8 mouse cellular contexts compared by ENCODE assay signal in genomic region chr15:78773290-78773729, GRCm38 (mm10). TPM values are rescaled to one million over a fixed set of nuclear protein-coding genes. Genes with fewer than 3 reads are reported as not detected.
A peak's percentile ranks its signal among the peaks of the same experiment; 100 is the strongest.
DNase-seq lines count a peak whose midpoint lies in the region; ATAC-seq and TF ChIP-seq lines count a peak whose summit lies in the region.

Gene Mfng (minus strand): TSS chr15:78773475.

- peak within 1 kb of the TSS; percentile 17 for H3K4me3 ChIP-seq in cortical plate, adult 2 months (ENCODE audit: insufficient read depth, low read length)
- H3K4me3 ChIP-seq in hindbrain, embryonic 16.5 days (ENCODE audit: low read length) = peak within 1 kb of the TSS; percentile 13
- peak within 1 kb of the TSS; percentile 10; the same call in 1 of the 2 replicates for H3K4me3 ChIP-seq in limb, embryonic 11.5 days (ENCODE audit: low read depth, low read length)
- peak within 1 kb of the TSS; percentile 65 for H3K4me3 ChIP-seq in midbrain, embryonic 10.5 days
- H3K4me3 ChIP-seq in small intestine, adult 2 months (ENCODE audit: low read depth, low read length) = peak within 1 kb of the TSS; percentile 58

- peak within 1 kb of the TSS; percentile 32 for H3K4me2 ChIP-seq in hindbrain, embryonic 16.5 days (ENCODE audit: low read length)
- H3K4me2 ChIP-seq in limb, embryonic 11.5 days (ENCODE audit: low read depth, severe bottlenecking) = peak within 1 kb of the TSS; percentile 20; the same call in 1 of the 2 replicates

- intact Hi-C loops in gastrocnemius, postnatal 14 days (cut with DNase I; ENCODE audit: low total_unique reads) = no loop called here

- H3K9ac ChIP-seq in hindbrain, embryonic 16.5 days (ENCODE audit: low read depth, low read length) = peak within 1 kb of the TSS; percentile 8
- 0 out of 2 replicates have a peak within 1 kb of the TSS, but pooled peaks have one; percentile 22 for H3K9ac ChIP-seq in limb, embryonic 11.5 days (ENCODE audit: low read length)

- H3K9me3 ChIP-seq in hindbrain, embryonic 16.5 days (ENCODE audit: control insufficient read depth, low read length) = no peaks in the 10 kb centered on the region
- H3K9me3 ChIP-seq in limb, embryonic 11.5 days (ENCODE audit: control insufficient read depth, low read length) = no peaks in the 10 kb centered on the region
- peaks cover 7% of the 10 kb centered on the region; the same call in 1 of the 2 replicates for H3K9me3 ChIP-seq in midbrain, embryonic 10.5 days (replicated peaks)

- peak; percentile 42 to 56 for DNase-seq in cerebellum, postnatal 14 days
- DNase-seq in cerebellum, adult 9-11 months = no peak
- DNase-seq in gastrocnemius, postnatal 14 days = peak; percentile 84
- peak; percentile 72 for DNase-seq in limb, embryonic 11.5 days (ENCODE audit: low spot score)
- DNase-seq in midbrain, embryonic 10.5 days (ENCODE audit: low spot score) = peak; percentile 87

- 2% methylated on average over 11 of the region's 11 CpGs for WGBS in hindbrain, embryonic 16.5 days
- 0% methylated on average over 9 of the region's 11 CpGs for WGBS in limb, embryonic 11.5 days
- 2% methylated on average over 11 of the region's 11 CpGs for WGBS in midbrain, embryonic 10.5 days
- WGBS in small intestine, adult 2 months = under 1% methylated on average over 11 of the region's 11 CpGs

- TF ChIP-seq CTCF in cortical plate, adult 2 months (IDR thresholded peaks at IDR 0.05; ENCODE audit: extremely low read depth, insufficient read depth, low read length) = no peak
- TF ChIP-seq CTCF in small intestine, adult 2 months (IDR thresholded peaks at IDR 0.05; ENCODE audit: extremely low read depth, insufficient read length, insufficient replicate concordance, low read depth, low read length) = no peak

- TF ChIP-seq POLR2A in cortical plate, adult 2 months (IDR thresholded peaks at IDR 0.05; ENCODE audit: extremely low read depth, insufficient read depth, low read length) = 0 out of 2 replicates have a peak, but pooled peaks have one; percentile 15
- TF ChIP-seq POLR2A in small intestine, adult 2 months (IDR thresholded peaks at IDR 0.05; ENCODE audit: low read depth, low read length) = 0 out of 2 replicates have a peak, but pooled peaks have one; percentile 24

- 0 out of 2 replicates have a peak, but pooled peaks cover 1% of the 10 kb centered on the region for H3K4me1 ChIP-seq in cortical plate, adult 2 months (ENCODE audit: control insufficient read depth, insufficient read depth, low read length)
- H3K4me1 ChIP-seq in hindbrain, embryonic 16.5 days (ENCODE audit: control insufficient read depth, insufficient read depth, low read depth, low read length) = peaks cover 14% of the 10 kb centered on the region
- peaks cover 7% of the 10 kb centered on the region for H3K4me1 ChIP-seq in limb, embryonic 11.5 days (ENCODE audit: control insufficient read depth, insufficient read depth, low read length)
- H3K4me1 ChIP-seq in midbrain, embryonic 10.5 days = peaks cover 71% of the 10 kb centered on the region
- H3K4me1 ChIP-seq in small intestine, adult 2 months (ENCODE audit: control insufficient read depth, insufficient read depth, insufficient read length, low read length) = peaks cover 3% of the 10 kb centered on the region; the same call in 1 of the 2 replicates

- ATAC-seq in hindbrain, embryonic 16.5 days = peak; percentile 57
- no peak for ATAC-seq in limb, embryonic 11.5 days (ENCODE audit: insufficient number of reproducible peaks, low FRiP score, low TSS enrichment, low read depth)

- H3K27ac ChIP-seq in cortical plate, adult 2 months (ENCODE audit: insufficient read depth, low read length) = peak within 1 kb of the TSS; percentile 66
- H3K27ac ChIP-seq in hindbrain, embryonic 16.5 days (ENCODE audit: low read depth, low read length) = peak within 1 kb of the TSS; percentile 42
- H3K27ac ChIP-seq in limb, embryonic 11.5 days (replicated peaks; ENCODE audit: low read depth, low read length) = 0 out of 2 replicates have a peak within 1 kb of the TSS, but pooled peaks have one; percentile 33
- H3K27ac ChIP-seq in midbrain, embryonic 10.5 days (replicated peaks) = peak within 1 kb of the TSS; percentile 94
- H3K27ac ChIP-seq in small intestine, adult 2 months (ENCODE audit: insufficient read depth, low read depth, low read length) = peak within 1 kb of the TSS; percentile 84

- no peaks in the 10 kb centered on the region for H3K27me3 ChIP-seq in hindbrain, embryonic 16.5 days (replicated peaks; ENCODE audit: control insufficient read depth, insufficient read depth, low read length)
- no peaks in the 10 kb centered on the region for H3K27me3 ChIP-seq in limb, embryonic 11.5 days (ENCODE audit: control insufficient read depth, insufficient read depth, low read length)
- H3K27me3 ChIP-seq in midbrain, embryonic 10.5 days (ENCODE audit: low read depth, poor library complexity, severe bottlenecking) = no peaks in the 10 kb centered on the region; the same call in 1 of the 2 replicates
- H3K27me3 ChIP-seq in small intestine, adult 2 months (ENCODE audit: control insufficient read depth, insufficient read depth, low read length) = no peaks in the 10 kb centered on the region

- H3K36me3 ChIP-seq in hindbrain, embryonic 16.5 days (ENCODE audit: control insufficient read depth, insufficient read depth, low read length) = no peaks in the 10 kb centered on the region
- H3K36me3 ChIP-seq in limb, embryonic 11.5 days (ENCODE audit: control insufficient read depth, insufficient read depth, low read length) = no peaks in the 10 kb centered on the region; the same call in 1 of the 2 replicates
- peaks cover 23% of the 10 kb centered on the region for H3K36me3 ChIP-seq in midbrain, embryonic 10.5 days
- H3K36me3 ChIP-seq in small intestine, adult 2 months (ENCODE audit: control insufficient read depth, insufficient read depth, low read length) = peaks cover 20% of the 10 kb centered on the region

RNA-seq across cellular contexts. Expression of gene Mfng, which starts in this region (rescaled TPM):
- 5.8 and 6.3 TPM in 2 replicates for polyA plus RNA-seq in cortical plate, adult 2 months (2012; rRNA removed)
- total RNA-seq in gastrocnemius, postnatal 14 days (2021) = 1 to 10 TPM; 5.6 to 7.1 TPM
- 19.7 and 20.1 TPM in 2 replicates for polyA plus RNA-seq in hindbrain, embryonic 16.5 days (2015; fragmentation: Nextera tagmentation; extraction: Ambion mirVana)
- polyA plus RNA-seq in limb, embryonic 11.5 days (2014; fragmentation: Nextera tagmentation; extraction: Ambion mirVana) = 5.3 and 7.5 TPM in 2 replicates
- polyA plus RNA-seq in midbrain, embryonic 10.5 days (2016; fragmentation: Nextera tagmentation; extraction: Ambion mirVana) = 81.5 and 121 TPM in 2 replicates
- 4.7 and 7.9 TPM in 2 replicates for polyA plus RNA-seq in small intestine, adult 2 months (2012; rRNA removed)

Comparison
In these comparisons a context has a peak if more than half of its experiments do, and no peak if none do; other contexts are left out.
1. H3K27ac ChIP-seq: peak in every context shown above with its lines; median percentile 94 in midbrain, embryonic 10.5 days; 84 in small intestine, adult 2 months; 66 in cortical plate, adult 2 months; 42 in hindbrain, embryonic 16.5 days; 33 in limb, embryonic 11.5 days.
2. H3K4me3 ChIP-seq: peak in every context shown above with its lines; median percentile 65 in midbrain, embryonic 10.5 days; 58 in small intestine, adult 2 months; 17 in cortical plate, adult 2 months; 13 in hindbrain, embryonic 16.5 days; 10 in limb, embryonic 11.5 days.